Mouse (Mus musculus) heart, embryonic 14.5 days (tissue): Measurements from ENCODE around the gene Mxra8. TPM values are rescaled to one million over a fixed set of nuclear protein-coding genes. Genes with fewer than 3 reads are reported as not detected.
A peak's percentile ranks its signal among the peaks of the same experiment; 100 is the strongest.

ENCODE experiments used
- ATAC-seq: fragments of 200-750 bp; cut with Nextera tagmentation; 2 replicates; pipeline ENCODE4 v1.8.0; 2017; ENCODE audit warnings: low read depth, moderate TSS enrichment; ENCODE audit not compliant: insufficient number of reproducible peaks, insufficient read depth, low FRiP score
- H3K27ac ChIP-seq, 2 experiments: fragments of 200-500 bp in 1 of 2; fragments of 300-500 bp in 1 of 2; sonication (generic) in 1 of 2; replicated peaks in 1 of 2; 2 replicates each; pipeline ENCODE4 v1.5.1; 2012 to 2014; ENCODE audit warnings: low read depth in 2 of 2, low read length in 2 of 2, control low read depth in 1 of 2, mild to moderate bottlenecking in 1 of 2, mixed read lengths in 1 of 2; ENCODE audit not compliant: control insufficient read depth in 1 of 2, insufficient read depth in 1 of 2
- H3K27me3 ChIP-seq: fragments of 300-500 bp; sonication (generic); 2 replicates; pipeline ENCODE4 v1.6.1; 2014; ENCODE audit warnings: mild to moderate bottlenecking, low read length, control low read depth; ENCODE audit not compliant: control insufficient read depth, insufficient read depth
- H3K36me3 ChIP-seq: fragments of 300-500 bp; sonication (generic); 2 replicates; pipeline ENCODE4 v1.6.1; 2014; ENCODE audit warnings: mild to moderate bottlenecking, control low read depth, low read length, mixed read lengths; ENCODE audit not compliant: control insufficient read depth, insufficient read depth
- H3K4me1 ChIP-seq, 2 experiments: fragments of 200-500 bp in 1 of 2; fragments of 300-500 bp in 1 of 2; sonication (generic) in 1 of 2; 2 replicates each; pipeline ENCODE4 v1.6.1; 2012 to 2014; ENCODE audit warnings: low read length in 2 of 2, control low read depth in 1 of 2, mixed read lengths in 1 of 2; ENCODE audit not compliant: control insufficient read depth in 2 of 2, insufficient read depth in 2 of 2
- H3K4me2 ChIP-seq: fragments of 300-500 bp; sonication (generic); 2 replicates; pipeline ENCODE4 v1.6.1; 2014; ENCODE audit warnings: mild to moderate bottlenecking, low read length
- H3K4me3 ChIP-seq, 2 experiments: fragments of 200-500 bp in 1 of 2; fragments of 300-500 bp in 1 of 2; sonication (generic) in 1 of 2; 2 replicates each; pipeline ENCODE4 v1.5.1; 2012 to 2014; ENCODE audit warnings: low read length in 2 of 2, mild to moderate bottlenecking in 2 of 2, control low read depth in 1 of 2, low read depth in 1 of 2, moderate library complexity in 1 of 2; ENCODE audit not compliant: control insufficient read depth in 1 of 2, insufficient read depth in 1 of 2
- H3K9ac ChIP-seq: fragments of 300-500 bp; sonication (generic); 2 replicates; pipeline ENCODE4 v1.6.1; 2014; ENCODE audit warnings: mild to moderate bottlenecking, low read length
- H3K9me3 ChIP-seq: fragments of 300-500 bp; sonication (generic); 2 replicates; pipeline ENCODE4 v1.6.1; 2016; ENCODE audit warnings: low read length, control low read depth; ENCODE audit not compliant: control insufficient read depth
- WGBS: fragments of 180-500 bp; shearing (Covaris S2); extraction: QIAGEN DNeasy Blood & Tissue Kit; methylation state at CpG from one replicate; pipeline ENCODE4 v1.1.7; 2014; 5-methylcytosine and 5-hydroxymethylcytosine counted together
- polyA plus RNA-seq: library from polyadenylated mRNA; unstranded; fragments of >200 nt; fragmentation: Nextera tagmentation; extraction: Ambion mirVana; gene quantifications from 2 replicates; pipeline ENCODE4 v1.2.1, GENCODE M21; 2014

The Mxra8 gene
- polyA plus RNA-seq, 1 experiment from 2014 or later: 75.6 TPM

DNA sequence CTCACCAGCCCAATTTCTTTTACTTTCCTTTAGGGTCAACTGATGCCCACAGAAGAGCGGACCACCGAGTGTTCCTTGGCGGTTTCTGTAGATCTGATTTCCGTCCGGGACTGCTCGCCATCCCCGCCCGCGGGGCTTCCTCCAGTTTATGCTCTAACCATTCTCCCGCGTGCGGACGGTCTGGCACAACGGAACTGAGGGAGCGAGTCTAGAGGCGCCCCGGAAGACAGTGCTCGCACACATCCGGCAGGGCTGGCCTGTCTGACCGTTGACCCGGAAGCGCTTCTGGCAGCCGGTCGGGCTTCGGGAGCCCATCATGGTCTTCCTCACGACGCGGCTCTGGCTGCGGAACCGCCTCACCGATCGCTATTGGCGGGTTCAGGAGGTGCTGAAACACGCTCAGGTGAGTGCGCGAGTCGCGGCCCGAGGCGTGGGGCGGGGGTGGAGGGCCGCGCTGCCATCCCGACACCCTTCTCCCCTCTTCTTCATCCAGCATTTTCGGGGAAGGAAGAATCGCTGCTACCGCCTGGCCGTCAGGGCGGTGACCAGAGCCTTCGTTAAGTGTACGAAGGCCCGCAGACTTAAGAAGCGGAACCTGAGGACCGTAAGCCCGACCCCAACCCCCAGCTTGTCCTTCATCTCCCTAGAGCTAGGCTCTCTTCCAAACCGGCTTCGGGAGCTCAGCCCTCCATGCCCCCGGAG lies 36.0 kb upstream of the Mxra8 start:
- Histone ChIP-seq H3K27ac (peak overlapping the region; percentile 40 to 48), H3K27me3 (no peaks in the 10 kb centered on the region), H3K36me3 (peaks cover 34% of the 10 kb centered on the region), H3K9ac (peak overlapping the region; percentile 83), H3K4me2 (peak overlapping the region; percentile 79), H3K9me3 (no peaks in the 10 kb centered on the region), H3K4me3 (peak overlapping the region; percentile 73 to 74), H3K4me1 (peaks cover 6 to 14% of the 10 kb centered on the region in 2 experiments)
- WGBS: under 1% methylated on average over 58 of the region's 58 CpGs
- ATAC-seq: peak; percentile 96

DNA sequence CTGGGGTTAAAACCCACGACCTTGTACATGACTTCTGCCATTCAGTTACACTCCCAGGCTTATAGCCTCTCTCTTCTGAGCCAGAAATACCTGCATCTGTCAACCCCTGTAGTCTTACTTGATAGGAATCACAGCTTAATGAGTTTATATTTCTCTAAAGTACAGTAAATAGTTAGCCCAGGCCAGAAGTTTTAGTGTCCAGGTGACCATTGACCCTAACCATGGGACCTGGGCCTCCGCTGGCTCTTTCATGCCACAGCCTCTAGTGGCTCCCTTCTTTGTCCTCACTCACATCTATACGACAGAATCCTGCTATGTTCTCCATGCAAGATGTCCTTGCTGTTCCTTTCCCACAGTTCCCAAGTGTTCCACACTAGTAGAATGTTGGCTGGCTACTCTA lies 31.6 kb upstream of the Mxra8 start:
- no peaks in the 10 kb centered on the region for H3K27me3 ChIP-seq
- no peak overlapping the region for H3K27ac ChIP-seq
- 81% methylated on average over 3 of the region's 3 CpGs for WGBS
- no peak for ATAC-seq
- no peak overlapping the region for H3K4me2 ChIP-seq
- H3K9me3 ChIP-seq: no peaks in the 10 kb centered on the region
- peaks cover 60% of the 10 kb centered on the region for H3K36me3 ChIP-seq
- no peak overlapping the region for H3K4me3 ChIP-seq
- no peak overlapping the region for H3K9ac ChIP-seq
- peaks cover 6 to 20% of the 10 kb centered on the region in 2 experiments for H3K4me1 ChIP-seq

DNA sequence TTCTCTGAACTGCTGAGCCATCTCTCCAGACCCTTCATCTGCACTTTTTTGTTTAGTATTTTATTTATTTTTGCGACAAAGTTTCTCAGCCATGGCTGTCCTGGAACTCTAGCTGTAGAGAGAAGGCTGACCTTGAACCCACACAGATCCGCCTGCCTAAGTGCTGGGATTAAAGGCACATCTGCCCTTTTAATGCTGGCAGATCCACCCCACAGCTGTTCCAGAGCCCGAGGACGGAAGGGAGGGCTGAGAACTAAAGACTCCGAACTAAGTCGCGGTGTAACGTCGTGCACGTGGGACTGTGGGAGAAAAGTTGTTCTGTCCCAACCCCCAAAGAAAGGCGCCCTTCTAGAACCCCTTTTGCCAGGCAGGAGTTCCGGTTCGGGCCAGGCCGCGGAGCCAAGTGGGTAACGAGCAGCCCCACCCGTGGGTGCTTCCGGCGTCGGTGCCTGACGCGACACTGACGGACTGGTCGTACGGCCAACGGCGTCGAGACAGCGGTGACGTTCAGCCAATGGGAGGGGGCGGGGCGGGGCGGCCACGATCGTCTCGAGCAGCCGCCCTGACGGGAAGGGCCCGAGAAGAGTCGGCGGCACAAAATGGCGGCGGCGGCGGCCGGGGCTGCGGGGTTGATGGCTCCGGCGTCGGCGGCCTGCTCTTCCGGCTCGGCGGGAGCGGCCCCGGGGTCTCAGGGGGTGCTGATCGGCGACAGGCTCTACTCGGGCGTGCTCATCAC lies 27.4 kb upstream of the Mxra8 start, which contains the start of gene Ccnl2:
Ccnl2 (plus strand) TSS at position 561 of the 736 bp plus-strand sequence.
- under 1% methylated on average over 58 of the region's 60 CpGs for WGBS

DNA sequence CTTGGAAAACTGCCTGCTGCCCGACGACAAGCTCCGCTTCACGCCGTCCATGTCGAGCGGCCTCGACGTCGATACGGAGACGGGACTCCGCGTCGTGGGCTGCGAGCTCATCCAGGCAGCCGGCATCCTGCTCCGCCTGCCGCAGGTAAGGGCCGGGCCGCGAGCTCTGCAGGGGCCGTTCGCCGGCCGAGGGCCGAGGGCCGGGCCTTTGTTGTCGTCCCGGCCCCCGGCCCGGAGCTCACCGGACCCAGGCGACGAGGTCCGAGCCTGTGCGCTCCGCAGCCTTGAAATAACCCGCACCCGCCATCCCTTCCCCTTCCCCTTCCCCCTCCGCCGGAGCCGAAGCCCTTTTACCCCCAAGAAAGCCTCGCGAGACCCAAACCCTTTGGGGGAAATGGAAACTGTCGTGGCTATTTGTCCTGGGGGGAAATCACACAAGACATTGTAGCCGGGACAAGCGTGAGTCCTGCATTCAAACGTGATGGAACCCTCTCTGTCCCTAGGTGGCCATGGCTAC lies 26.8 kb upstream of the Mxra8 start:
- peak overlapping the region; percentile 100 for H3K9ac ChIP-seq
- H3K4me3 ChIP-seq: peak overlapping the region; percentile 77 to 94
- peak overlapping the region; percentile 98 for H3K4me2 ChIP-seq
- peaks cover 3 to 22% of the 10 kb centered on the region in 2 experiments for H3K4me1 ChIP-seq
- H3K27me3 ChIP-seq: no peaks in the 10 kb centered on the region
- H3K27ac ChIP-seq: peak overlapping the region; percentile 61 to 90
- 0 out of 2 replicates have a peak, but pooled peaks have one; percentile 15 for ATAC-seq
- WGBS: 0% methylated on average over 48 of the region's 49 CpGs
- no peaks in the 10 kb centered on the region for H3K9me3 ChIP-seq
- H3K36me3 ChIP-seq: peaks cover 78% of the 10 kb centered on the region

More for the DNA sequence above, 27.4 kb upstream of the Mxra8 start, which contains the start of gene Ccnl2:
- H3K36me3 ChIP-seq: peaks cover 78% of the 10 kb centered on the region
- no peaks in the 10 kb centered on the region for H3K27me3 ChIP-seq
- peak within 1 kb of the TSS; percentile 90 to 95 for H3K27ac ChIP-seq
- H3K4me3 ChIP-seq: peak within 1 kb of the TSS; percentile 77 to 94
- H3K4me1 ChIP-seq: peaks cover 3 to 22% of the 10 kb centered on the region in 2 experiments
- H3K9me3 ChIP-seq: no peaks in the 10 kb centered on the region
- peak within 1 kb of the TSS; percentile 100 for H3K9ac ChIP-seq
- H3K4me2 ChIP-seq: peak within 1 kb of the TSS; percentile 98
- peak; percentile 99 for ATAC-seq

DNA sequence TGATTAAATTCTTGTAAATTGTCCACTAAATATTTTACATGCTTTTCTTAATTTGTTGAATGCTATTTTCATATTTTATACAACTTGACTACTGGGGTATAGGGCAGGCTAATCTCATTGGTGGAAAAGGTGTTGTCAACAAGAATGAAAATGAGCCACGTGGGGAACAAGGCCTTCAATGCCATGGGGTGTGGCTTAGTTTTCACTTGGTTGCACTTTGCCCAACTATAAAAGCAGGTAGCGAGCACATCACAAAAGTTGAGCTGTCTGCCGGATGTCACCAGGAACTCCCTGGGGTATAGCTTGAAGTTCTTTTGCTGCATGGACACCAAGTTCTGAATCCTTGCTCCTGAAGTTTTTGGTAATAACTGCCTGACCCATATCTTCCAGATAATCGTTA lies 21.9 kb upstream of the Mxra8 start:
- Histone ChIP-seq H3K9ac (no peak overlapping the region), H3K9me3 (no peaks in the 10 kb centered on the region), H3K27ac (no peak overlapping the region), H3K4me1 (peaks cover 0 to 13% of the 10 kb centered on the region in 2 experiments; a peak in 3 of 4 replicates), H3K27me3 (no peaks in the 10 kb centered on the region), H3K36me3 (peaks cover 92% of the 10 kb centered on the region), H3K4me2 (no peak overlapping the region), H3K4me3 (no peak overlapping the region)
- no peak for ATAC-seq
- WGBS: 90% methylated on average over 4 of the region's 4 CpGs

DNA sequence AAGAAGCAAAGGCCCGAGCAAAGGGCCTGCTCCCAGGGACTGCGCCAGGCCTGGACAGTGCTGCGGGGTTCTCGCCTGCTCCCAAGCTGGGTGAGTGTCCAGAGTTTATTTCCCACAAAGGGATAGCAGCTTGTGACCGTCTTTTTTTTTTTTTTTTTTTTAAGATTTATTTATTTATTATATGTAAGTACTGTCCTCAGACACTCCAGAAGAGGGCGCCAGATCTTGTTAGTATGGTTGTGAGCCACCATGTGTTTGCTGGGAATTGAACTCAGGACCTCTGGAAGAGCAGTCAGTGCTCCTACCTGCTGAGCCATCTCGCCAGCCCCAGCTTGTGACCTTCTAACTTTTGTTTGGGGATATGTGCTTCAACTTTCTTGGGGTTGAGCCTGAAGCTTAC lies 18.5 kb upstream of the Mxra8 start:
- no peaks in the 10 kb centered on the region for H3K4me1 ChIP-seq
- H3K27me3 ChIP-seq: no peaks in the 10 kb centered on the region
- no peak overlapping the region for H3K9ac ChIP-seq
- H3K27ac ChIP-seq: no peak overlapping the region
- peaks cover 98% of the 10 kb centered on the region for H3K36me3 ChIP-seq
- H3K9me3 ChIP-seq: no peaks in the 10 kb centered on the region
- H3K4me2 ChIP-seq: no peak overlapping the region
- ATAC-seq: no peak
- WGBS: 81% methylated on average over 7 of the region's 7 CpGs
- no peak overlapping the region for H3K4me3 ChIP-seq

DNA sequence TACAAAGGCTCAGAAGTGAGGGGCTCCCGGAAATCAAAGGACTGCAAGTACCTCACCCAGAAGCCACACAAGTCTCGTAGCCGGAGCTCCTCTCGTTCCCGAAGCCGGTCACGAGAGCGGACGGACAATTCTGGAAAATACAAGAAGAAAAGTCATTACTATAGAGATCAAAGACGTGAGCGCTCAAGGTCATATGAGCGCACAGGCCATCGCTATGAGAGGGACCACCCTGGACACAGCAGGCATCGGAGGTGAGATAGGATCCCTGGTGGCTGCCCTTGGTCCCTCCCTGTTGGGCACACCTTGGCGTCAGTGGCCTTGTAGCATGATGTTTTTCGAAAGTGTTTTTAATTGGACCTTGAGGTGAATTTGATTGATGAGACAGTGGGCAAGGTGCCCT lies 16.0 kb upstream of the Mxra8 start:
- 93% methylated on average over 16 of the region's 16 CpGs for WGBS
- Histone ChIP-seq H3K9ac (no peak overlapping the region), H3K4me2 (no peak overlapping the region), H3K27me3 (no peaks in the 10 kb centered on the region), H3K9me3 (no peaks in the 10 kb centered on the region), H3K4me1 (no peaks in the 10 kb centered on the region), H3K4me3 (no peak overlapping the region), H3K36me3 (peaks cover 95% of the 10 kb centered on the region), H3K27ac (no peak overlapping the region)
- no peak for ATAC-seq
